Mouse (Mus musculus): ENCODE data around the gene Fto.

GRCm38 (mm10) chr8:91304481-91305386 is 8.6 kb upstream of the Fto start:
- TF ChIP-seq CTCF (conservative IDR thresholded peaks at IDR 0.05 in 1 of 2, IDR thresholded peaks at IDR 0.05 in 1 of 2; ENCODE audit: low read depth in 2 of 2, low read length in 2 of 2) (no peak), CHD2 (IDR thresholded peaks at IDR 0.05; ENCODE audit: low read length) (no peak), POLR2A (IDR thresholded peaks at IDR 0.05; ENCODE audit: low read depth, low read length) (no peak), E2F4 (IDR thresholded peaks at IDR 0.05; ENCODE audit: insufficient replicate concordance, low read depth, low read length) (no peak), JUN (IDR thresholded peaks at IDR 0.05; ENCODE audit: insufficient read depth, low read depth, low read length) (no peak), GABPA (IDR thresholded peaks at IDR 0.05; ENCODE audit: insufficient replicate concordance, low read depth, low read length) (no peak), SMC3 (IDR thresholded peaks at IDR 0.05; ENCODE audit: low read depth, low read length) (no peak)

All from CH12.LX (cell line).